Mouse (Mus musculus) left cerebral cortex, postnatal 36 days (tissue): Measurements from ENCODE around the gene Psmg4. TPM values are rescaled to one million over a fixed set of nuclear protein-coding genes. Genes with fewer than 3 reads are reported as not detected.
A peak's percentile ranks its signal among the peaks of the same experiment; 100 is the strongest.

Source experiments
- DNase-seq, 2 experiments: peaks; one replicate each; pipeline ENCODE4 v3.0.0; 2021 to 2022; ENCODE audit warnings: low spot score in 2 of 2, mixed read lengths in 1 of 2
- intact Hi-C: fragments of 180-260 bp; cut with DNase I; formaldehyde crosslinking; loops from one replicate; pipeline ENCODE4 v1.15.1; 2025
- total RNA-seq, 2 experiments: library from RNA; stranded (reverse); gene quantifications; 2 replicates each; pipeline ENCODE4 v1.2.3; 2021

The Psmg4 gene
- 10 to 100 TPM; 19.4 to 20.5 TPM for total RNA-seq

- DNase-seq, result peak; percentile 90 to 94
- intact Hi-C loops, result no loop called here
Measured at GRCm38 (mm10) chr13:34162491-34163303, at the start of gene Psmg4. Gene Psmg4 (plus strand): TSS chr13:34162964.

- DNase-seq, result no peak
- intact Hi-C loops, result no loop called here
Measured at GRCm38 (mm10) chr13:34113086-34113485, 49.7 kb upstream of the Psmg4 start.

- DNase-seq, result no peak
- intact Hi-C loops, result no loop called here
Measured at GRCm38 (mm10) chr13:34114654-34115053, 48.1 kb upstream of the Psmg4 start.

GRCm38 (mm10) chr13:34116508-34116907 is 46.3 kb upstream of the Psmg4 start:
- intact Hi-C loops, result no loop called here
- DNase-seq, result no peak

GRCm38 (mm10) chr13:34118816-34119215 is 43.9 kb upstream of the Psmg4 start:
- intact Hi-C loops, result no loop called here
- no peak for DNase-seq

- intact Hi-C loops, result no loop called here
- DNase-seq, result no peak
Measured at GRCm38 (mm10) chr13:34119406-34119805, 43.4 kb upstream of the Psmg4 start.

- DNase-seq, result no peak
- intact Hi-C loops, result no loop called here
Measured at GRCm38 (mm10) chr13:34120536-34120935, 42.2 kb upstream of the Psmg4 start.

GRCm38 (mm10) chr13:34125711-34126110 is 37.1 kb upstream of the Psmg4 start:
- intact Hi-C loops, result no loop called here
- no peak for DNase-seq

GRCm38 (mm10) chr13:34128276-34129114 is 34.3 kb upstream of the Psmg4 start:
- no peak for DNase-seq
- intact Hi-C loops, result no loop called here

GRCm38 (mm10) chr13:34129485-34130225 is 33.1 kb upstream of the Psmg4 start:
- peak; percentile 41 to 54 for DNase-seq
- intact Hi-C loops, result loop anchor here (2.0 kb wide), 2 partner anchors 19 to 53 kb away; no protein-coding TSS in a partner anchor

- peak; percentile 55 to 59 for DNase-seq
- intact Hi-C loops, result loop anchor here (2.0 kb wide), 2 partner anchors 19 to 53 kb away; no protein-coding TSS in a partner anchor
Measured at GRCm38 (mm10) chr13:34130226-34130731, 32.5 kb upstream of the Psmg4 start, which contains the start of gene Tubb2b. Gene Tubb2b (minus strand): TSS chr13:34130466.

- intact Hi-C loops, result loop anchor here (2.0 kb wide), 2 partner anchors 18 to 54 kb away; no protein-coding TSS in a partner anchor
- DNase-seq, result peak in 1 of 2 experiments; percentile 26
Measured at GRCm38 (mm10) chr13:34131011-34131707, 31.6 kb upstream of the Psmg4 start.

- no peak for DNase-seq
- intact Hi-C loops, result loop anchor here (2.0 kb wide), 2 partner anchors 17 to 55 kb away; no protein-coding TSS in a partner anchor
Measured at GRCm38 (mm10) chr13:34131708-34132060, 31.1 kb upstream of the Psmg4 start.

- intact Hi-C loops, result no loop called here
- DNase-seq, result no peak
Measured at GRCm38 (mm10) chr13:34132299-34132698, 30.5 kb upstream of the Psmg4 start.

GRCm38 (mm10) chr13:34132875-34133274 is 29.9 kb upstream of the Psmg4 start:
- no peak for DNase-seq
- intact Hi-C loops, result no loop called here

- no peak for DNase-seq
- intact Hi-C loops, result loop anchor here (1.0 kb wide), 1 partner anchor 37 kb away; no protein-coding TSS in a partner anchor
Measured at GRCm38 (mm10) chr13:34133326-34134071, 29.3 kb upstream of the Psmg4 start.

GRCm38 (mm10) chr13:34134276-34134675 is 28.5 kb upstream of the Psmg4 start:
- DNase-seq, result peak; percentile 60 to 71
- intact Hi-C loops, result loop anchor here (1.0 kb wide), 1 partner anchor 38 kb away; no protein-coding TSS in a partner anchor

GRCm38 (mm10) chr13:34136605-34137004 is 26.2 kb upstream of the Psmg4 start:
- intact Hi-C loops, result no loop called here
- peak; percentile 58 to 63 for DNase-seq
